Mouse (Mus musculus): Measurements from ENCODE around the gene Ptgis. TPM values are rescaled to one million over a fixed set of nuclear protein-coding genes. Genes with fewer than 3 reads are reported as not detected.
A peak's percentile ranks its signal among the peaks of the same experiment; 100 is the strongest.

Gene Ptgis
- polyA plus RNA-seq, 1 experiment from 2014 or later = 15.1 TPM

- Histone ChIP-seq H3K4me1 (replicated peaks; ENCODE audit: control insufficient read depth, insufficient read depth, low read length) (peaks cover under 1% of the 10 kb centered on the region; the same call in 1 of the 2 replicates), H3K36me3 (ENCODE audit: control insufficient read depth, insufficient read depth, low read length) (no peaks in the 10 kb centered on the region), H3K9ac (ENCODE audit: low read length) (no peak overlapping the region), H3K9me3 (ENCODE audit: control insufficient read depth, low read length) (no peaks in the 10 kb centered on the region), H3K4me2 (ENCODE audit: low read length) (no peak overlapping the region), H3K27ac (ENCODE audit: low read depth) (peak overlapping the region; percentile 55), H3K4me3 (ENCODE audit: low read depth, low read length) (no peak overlapping the region), H3K27me3 (replicated peaks; ENCODE audit: control insufficient read depth, insufficient read depth, low read length) (no peaks in the 10 kb centered on the region)
- 66% methylated on average over 5 of the region's 5 CpGs for WGBS
- ATAC-seq (replicated peaks; ENCODE audit: low FRiP score, low TSS enrichment, low read depth) = no peak
- DNase-seq (ENCODE audit: low spot score) = no peak
Observed at GRCm38 (mm10) chr2:167173051-167173875, 67.1 kb downstream of the Ptgis start.

GRCm38 (mm10) chr2:167167515-167168212 lies 72.7 kb downstream of the Ptgis start:
- Histone ChIP-seq H3K9me3 (ENCODE audit: control insufficient read depth, low read length) (no peaks in the 10 kb centered on the region), H3K27me3 (replicated peaks; ENCODE audit: control insufficient read depth, insufficient read depth, low read length) (no peaks in the 10 kb centered on the region), H3K4me2 (ENCODE audit: low read length) (no peak overlapping the region), H3K9ac (ENCODE audit: low read length) (no peak overlapping the region), H3K36me3 (ENCODE audit: control insufficient read depth, insufficient read depth, low read length) (no peaks in the 10 kb centered on the region), H3K27ac (ENCODE audit: low read depth) (no peak overlapping the region), H3K4me3 (ENCODE audit: low read depth, low read length) (no peak overlapping the region), H3K4me1 (replicated peaks; ENCODE audit: control insufficient read depth, insufficient read depth, low read length) (peaks cover 13% of the 10 kb centered on the region)
- ATAC-seq (replicated peaks; ENCODE audit: low FRiP score, low TSS enrichment, low read depth) (no peak; the same call in 1 of the 2 replicates), DNase-seq (ENCODE audit: low spot score) (no peak)
- 49% methylated on average over 11 of the region's 11 CpGs for WGBS

GRCm38 (mm10) chr2:167163600-167163999 lies 76.8 kb downstream of the Ptgis start:
- Histone ChIP-seq H3K9ac (ENCODE audit: low read length) (no peak overlapping the region), H3K36me3 (ENCODE audit: control insufficient read depth, insufficient read depth, low read length) (no peaks in the 10 kb centered on the region), H3K9me3 (ENCODE audit: control insufficient read depth, low read length) (no peaks in the 10 kb centered on the region), H3K27me3 (replicated peaks; ENCODE audit: control insufficient read depth, insufficient read depth, low read length) (no peaks in the 10 kb centered on the region), H3K4me3 (ENCODE audit: low read depth, low read length) (no peak overlapping the region), H3K4me2 (ENCODE audit: low read length) (no peak overlapping the region), H3K27ac (ENCODE audit: low read depth) (no peak overlapping the region), H3K4me1 (replicated peaks; ENCODE audit: control insufficient read depth, insufficient read depth, low read length) (peaks cover 13% of the 10 kb centered on the region)
- WGBS = 63% methylated on average over 9 of the region's 9 CpGs
- ATAC-seq (replicated peaks; ENCODE audit: low FRiP score, low TSS enrichment, low read depth) (no peak), DNase-seq (ENCODE audit: low spot score) (no peak)

- Histone ChIP-seq H3K4me1 (replicated peaks; ENCODE audit: control insufficient read depth, insufficient read depth, low read length) (peaks cover 11% of the 10 kb centered on the region), H3K27me3 (replicated peaks; ENCODE audit: control insufficient read depth, insufficient read depth, low read length) (no peaks in the 10 kb centered on the region), H3K9ac (ENCODE audit: low read length) (no peak overlapping the region), H3K4me3 (ENCODE audit: low read depth, low read length) (no peak overlapping the region), H3K9me3 (ENCODE audit: control insufficient read depth, low read length) (no peaks in the 10 kb centered on the region), H3K4me2 (ENCODE audit: low read length) (no peak overlapping the region), H3K36me3 (ENCODE audit: control insufficient read depth, insufficient read depth, low read length) (no peaks in the 10 kb centered on the region), H3K27ac (ENCODE audit: low read depth) (no peak overlapping the region)
- WGBS = 89% methylated on average over 10 of the region's 10 CpGs
- ATAC-seq (replicated peaks; ENCODE audit: low FRiP score, low TSS enrichment, low read depth) (no peak), DNase-seq (ENCODE audit: low spot score) (no peak)
Observed at GRCm38 (mm10) chr2:167163134-167163533, 77.3 kb downstream of the Ptgis start.

GRCm38 (mm10) chr2:167162516-167163021 lies 77.8 kb downstream of the Ptgis start:
- no peak overlapping the region for H3K27ac ChIP-seq (ENCODE audit: low read depth)
- no peaks in the 10 kb centered on the region for H3K9me3 ChIP-seq (ENCODE audit: control insufficient read depth, low read length)
- H3K4me1 ChIP-seq (replicated peaks; ENCODE audit: control insufficient read depth, insufficient read depth, low read length) = peaks cover 6% of the 10 kb centered on the region; the same call in 1 of the 2 replicates
- no peaks in the 10 kb centered on the region for H3K27me3 ChIP-seq (replicated peaks; ENCODE audit: control insufficient read depth, insufficient read depth, low read length)
- ATAC-seq (replicated peaks; ENCODE audit: low FRiP score, low TSS enrichment, low read depth) (no peak), DNase-seq (ENCODE audit: low spot score) (no peak)
- H3K4me3 ChIP-seq (ENCODE audit: low read depth, low read length) = no peak overlapping the region
- 64% methylated on average over 10 of the region's 10 CpGs for WGBS
- no peak overlapping the region for H3K4me2 ChIP-seq (ENCODE audit: low read length)
- H3K9ac ChIP-seq (ENCODE audit: low read length) = no peak overlapping the region
- H3K36me3 ChIP-seq (ENCODE audit: control insufficient read depth, insufficient read depth, low read length) = no peaks in the 10 kb centered on the region

GRCm38 (mm10) chr2:167159721-167160120 lies 80.7 kb downstream of the Ptgis start:
- WGBS = 94% methylated on average over 4 of the region's 4 CpGs
- Histone ChIP-seq H3K4me3 (ENCODE audit: low read depth, low read length) (no peak overlapping the region), H3K4me2 (ENCODE audit: low read length) (no peak overlapping the region), H3K27me3 (replicated peaks; ENCODE audit: control insufficient read depth, insufficient read depth, low read length) (no peaks in the 10 kb centered on the region), H3K9ac (ENCODE audit: low read length) (no peak overlapping the region), H3K27ac (ENCODE audit: low read depth) (no peak overlapping the region), H3K9me3 (ENCODE audit: control insufficient read depth, low read length) (no peaks in the 10 kb centered on the region), H3K36me3 (ENCODE audit: control insufficient read depth, insufficient read depth, low read length) (no peaks in the 10 kb centered on the region), H3K4me1 (replicated peaks; ENCODE audit: control insufficient read depth, insufficient read depth, low read length) (peaks cover 8% of the 10 kb centered on the region)
- DNase-seq (ENCODE audit: low spot score) (no peak), ATAC-seq (replicated peaks; ENCODE audit: low FRiP score, low TSS enrichment, low read depth) (no peak)

GRCm38 (mm10) chr2:167158780-167159179 lies 81.6 kb downstream of the Ptgis start:
- Histone ChIP-seq H3K4me1 (replicated peaks; ENCODE audit: control insufficient read depth, insufficient read depth, low read length) (peaks cover 8% of the 10 kb centered on the region), H3K27me3 (replicated peaks; ENCODE audit: control insufficient read depth, insufficient read depth, low read length) (no peaks in the 10 kb centered on the region), H3K27ac (ENCODE audit: low read depth) (no peak overlapping the region), H3K9me3 (ENCODE audit: control insufficient read depth, low read length) (no peaks in the 10 kb centered on the region), H3K9ac (ENCODE audit: low read length) (no peak overlapping the region), H3K36me3 (ENCODE audit: control insufficient read depth, insufficient read depth, low read length) (no peaks in the 10 kb centered on the region), H3K4me3 (ENCODE audit: low read depth, low read length) (no peak overlapping the region), H3K4me2 (ENCODE audit: low read length) (no peak overlapping the region)
- DNase-seq (ENCODE audit: low spot score) (no peak), ATAC-seq (replicated peaks; ENCODE audit: low FRiP score, low TSS enrichment, low read depth) (no peak)
- 82% methylated on average over 5 of the region's 5 CpGs for WGBS

GRCm38 (mm10) chr2:167156118-167156715 lies 84.2 kb downstream of the Ptgis start:
- Histone ChIP-seq H3K9me3 (ENCODE audit: control insufficient read depth, low read length) (no peaks in the 10 kb centered on the region), H3K27ac (ENCODE audit: low read depth) (peak overlapping the region; percentile 16), H3K27me3 (replicated peaks; ENCODE audit: control insufficient read depth, insufficient read depth, low read length) (no peaks in the 10 kb centered on the region), H3K4me1 (replicated peaks; ENCODE audit: control insufficient read depth, insufficient read depth, low read length) (peaks cover 8% of the 10 kb centered on the region), H3K36me3 (ENCODE audit: control insufficient read depth, insufficient read depth, low read length) (no peaks in the 10 kb centered on the region), H3K4me3 (ENCODE audit: low read depth, low read length) (no peak overlapping the region), H3K9ac (ENCODE audit: low read length) (no peak overlapping the region), H3K4me2 (ENCODE audit: low read length) (no peak overlapping the region)
- DNase-seq (ENCODE audit: low spot score) (no peak), ATAC-seq (replicated peaks; ENCODE audit: low FRiP score, low TSS enrichment, low read depth) (no peak)
- WGBS = 45% methylated on average over 9 of the region's 9 CpGs
